Mouse (Mus musculus): Measurements from ENCODE around the gene Opn1sw. TPM values are rescaled to one million over a fixed set of nuclear protein-coding genes. Genes with fewer than 3 reads are reported as not detected.
A peak's percentile ranks its signal among the peaks of the same experiment; 100 is the strongest.

Opn1sw gene
- not detected for total RNA-seq (2021)
- long read RNA-seq, experiment 1 = 0 reads
- long read RNA-seq, experiment 2 = 0 reads

DNA sequence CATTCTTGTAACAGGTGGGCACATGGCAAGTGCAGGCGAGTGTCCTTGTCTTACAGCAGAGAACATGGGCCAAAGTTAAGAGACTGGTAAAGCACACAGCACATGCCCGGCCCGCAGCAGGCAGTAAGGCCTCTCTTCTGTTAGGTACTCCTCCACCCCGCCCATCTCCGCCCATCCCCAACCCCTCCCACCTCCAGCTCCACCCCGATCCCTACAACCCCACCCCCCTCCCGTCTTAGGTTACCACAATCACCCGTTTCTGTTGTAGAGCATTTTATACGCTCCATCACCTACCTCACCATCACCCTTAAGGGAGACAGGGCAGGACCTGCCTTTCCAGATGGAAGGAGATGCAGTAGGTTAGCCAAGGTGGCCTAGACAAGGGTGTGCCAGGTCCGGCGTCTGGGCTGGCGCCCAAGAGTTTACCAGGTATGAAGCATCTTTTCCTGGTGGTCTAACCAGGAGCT lies at the start of gene Opn1sw:
Gene Opn1sw (minus strand): TSS at position 417 of the 467 bp plus-strand sequence.
- peak; percentile 19 for DNase-seq

DNA sequence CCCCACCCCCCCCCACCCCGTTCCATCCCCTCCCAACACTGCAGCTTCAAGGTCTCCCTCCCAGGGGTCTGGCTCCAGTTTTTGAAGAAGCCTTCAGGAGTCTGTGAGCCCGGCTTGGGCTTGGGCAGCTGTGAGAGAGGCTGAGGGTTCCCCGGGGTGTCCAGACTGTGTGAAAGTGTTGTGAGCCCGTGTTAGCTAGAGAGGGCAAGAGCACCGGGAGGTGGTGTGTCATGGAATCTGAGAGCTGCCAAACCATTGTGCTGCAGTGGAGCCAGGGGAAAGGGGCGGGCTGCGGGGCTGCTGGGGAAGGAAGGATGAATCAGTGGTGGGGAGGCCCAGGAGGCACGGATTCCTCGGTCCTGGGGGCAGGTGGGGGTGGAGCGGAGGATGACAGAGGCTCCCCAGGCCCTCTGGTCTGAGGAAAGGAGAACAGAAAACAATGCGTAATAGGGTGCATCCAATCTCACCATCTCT lies 48.2 kb upstream of the Opn1sw start:
- peak; percentile 60 for DNase-seq

DNA sequence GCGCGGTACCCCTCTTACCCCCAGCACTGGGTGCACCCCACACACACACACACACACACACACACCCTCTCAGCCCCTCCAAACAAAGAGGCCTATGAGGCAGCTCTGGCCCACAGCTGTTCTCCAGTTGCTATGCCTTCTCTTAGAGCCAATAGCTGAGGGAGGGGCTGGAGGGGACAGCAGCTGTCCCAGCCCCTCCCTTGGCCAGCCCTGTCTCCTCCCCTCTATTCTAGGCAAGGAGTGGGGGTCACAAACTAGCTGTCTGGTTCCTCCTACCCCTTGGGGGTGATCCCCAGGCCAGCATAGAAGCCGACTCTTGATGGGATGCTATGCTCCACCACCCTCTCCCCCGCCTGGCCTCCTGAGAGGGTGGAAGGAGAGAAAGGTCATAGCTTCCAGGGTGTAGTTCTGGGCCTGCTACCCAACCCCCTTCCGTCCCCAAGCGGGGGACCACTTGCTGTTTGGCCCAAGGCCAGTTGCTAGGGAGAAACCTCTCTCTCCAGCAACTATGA lies 47.7 kb upstream of the Opn1sw start:
- DNase-seq = no peak

DNA sequence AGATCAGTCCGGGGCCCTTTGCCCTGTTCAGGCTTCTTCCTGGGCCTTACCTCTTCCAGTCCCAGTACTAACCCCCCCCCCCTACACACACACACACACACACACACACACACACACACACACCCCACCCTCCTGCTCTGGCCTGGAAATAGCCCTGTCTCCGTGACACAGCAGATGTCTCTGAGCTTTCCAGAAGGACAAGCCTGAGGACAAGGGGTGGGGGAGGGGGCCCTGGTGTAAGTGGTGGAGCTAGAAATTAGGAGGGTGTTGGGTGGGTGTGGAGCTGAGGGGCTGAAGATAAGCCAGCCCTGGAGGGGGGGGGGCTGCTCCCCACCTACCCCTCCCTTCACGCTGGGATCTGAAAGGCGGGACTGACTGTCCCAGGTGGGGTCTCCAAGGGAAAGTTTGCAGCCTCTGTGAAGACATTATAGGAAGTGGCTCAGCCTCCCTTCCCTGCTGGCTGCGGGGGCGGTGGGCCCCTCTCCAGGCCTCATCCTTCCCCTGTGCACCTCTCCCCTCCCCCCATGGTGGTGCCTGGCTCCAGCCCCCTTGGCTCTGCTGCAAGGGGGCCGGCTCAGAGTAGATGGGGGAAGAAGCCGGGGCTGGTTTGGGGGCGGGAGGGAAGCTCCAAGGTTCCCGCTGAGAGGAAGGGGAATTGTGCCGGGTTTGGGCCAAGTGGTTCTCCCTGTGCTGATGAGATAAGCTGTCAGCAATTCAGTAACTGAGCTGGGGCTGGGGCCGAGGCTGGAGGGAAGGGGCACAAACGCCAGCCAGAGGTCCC lies 46.8 kb upstream of the Opn1sw start:
- DNase-seq = peak; percentile 31

DNA sequence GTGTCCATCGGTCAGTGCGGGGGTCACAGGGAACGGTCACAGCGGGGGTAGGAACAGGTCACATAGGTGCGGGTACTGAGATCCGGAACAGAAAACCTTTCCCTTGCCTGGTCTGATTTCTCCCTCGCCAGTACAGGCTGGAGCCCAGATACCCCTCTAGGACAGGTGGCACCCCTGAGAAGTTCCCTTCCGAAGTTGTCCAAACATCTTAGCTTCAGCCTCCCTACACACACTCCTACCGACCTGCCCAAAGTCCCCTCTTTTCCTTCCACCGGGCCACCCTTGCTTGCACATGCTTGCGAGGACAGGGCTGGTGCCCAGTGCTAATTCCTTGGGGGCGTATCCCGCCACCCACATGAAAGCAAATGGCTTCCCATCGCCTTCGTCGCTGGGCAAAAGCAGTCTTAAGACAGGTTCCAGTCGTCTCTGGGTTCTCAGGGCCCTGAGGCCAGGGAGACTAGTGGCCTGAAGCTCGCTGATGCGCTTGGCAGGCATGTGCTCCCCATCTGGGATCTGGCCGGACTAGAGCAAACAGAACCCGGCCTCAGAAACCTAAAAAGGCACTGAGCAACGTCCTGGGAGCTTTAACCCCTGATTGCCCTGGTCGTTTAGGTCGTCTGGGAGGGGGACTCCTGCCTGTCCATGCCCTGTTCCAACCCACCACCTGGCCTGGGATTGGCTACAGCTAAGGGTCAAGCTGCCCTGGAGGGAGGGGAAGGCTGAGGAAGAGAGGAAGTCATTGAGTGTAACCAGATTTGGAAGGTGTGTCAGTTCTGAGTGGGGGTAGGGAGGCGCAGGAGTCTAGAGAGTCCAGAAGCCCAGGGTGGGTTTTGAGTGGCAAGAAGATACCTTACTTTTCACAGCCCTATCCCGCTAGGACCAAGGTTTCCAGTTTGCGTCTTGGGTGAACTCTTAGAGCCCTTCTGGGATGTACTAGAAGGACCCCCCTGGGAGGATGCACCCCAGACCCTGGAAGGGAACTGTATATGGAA lies 45.8 kb upstream of the Opn1sw start:
- no peak for DNase-seq

DNA sequence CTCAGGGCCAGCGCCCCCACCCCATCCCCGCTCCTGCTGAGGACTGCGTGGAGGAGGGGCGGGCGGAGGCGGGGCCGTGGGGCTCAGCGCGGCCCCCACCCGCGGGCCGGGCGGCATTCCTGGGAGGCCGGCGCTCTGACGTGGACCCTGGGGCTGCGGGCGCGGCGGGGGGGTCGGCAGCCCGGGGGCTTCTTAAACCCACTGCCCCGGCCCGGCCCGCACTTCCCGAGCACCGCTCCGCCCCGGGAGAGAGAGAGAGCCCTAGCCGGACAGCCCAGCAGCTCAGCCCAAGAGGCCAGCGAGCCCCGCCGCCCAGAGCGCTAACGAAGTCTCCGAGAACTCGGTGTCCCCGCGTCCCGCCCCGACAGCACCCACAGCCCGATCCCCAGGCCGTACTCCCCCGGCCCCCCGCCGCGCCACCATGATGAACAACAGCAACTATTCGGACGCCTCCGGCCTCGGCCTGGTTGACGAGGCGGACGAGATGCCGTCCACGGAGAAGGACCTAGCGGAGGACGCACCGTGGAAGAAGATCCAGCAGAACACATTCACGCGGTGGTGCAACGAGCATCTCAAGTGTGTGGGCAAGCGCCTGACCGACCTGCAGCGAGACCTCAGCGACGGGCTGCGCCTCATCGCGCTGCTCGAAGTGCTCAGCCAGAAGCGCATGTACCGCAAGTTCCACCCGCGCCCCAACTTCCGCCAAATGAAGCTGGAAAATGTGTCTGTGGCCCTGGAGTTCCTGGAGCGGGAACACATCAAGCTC lies 45.0 kb upstream of the Opn1sw start, which contains the start of gene Flnc:
Gene Flnc (plus strand): TSS at position 219 of the 766 bp plus-strand sequence.
- DNase-seq = peak; percentile 49

DNA sequence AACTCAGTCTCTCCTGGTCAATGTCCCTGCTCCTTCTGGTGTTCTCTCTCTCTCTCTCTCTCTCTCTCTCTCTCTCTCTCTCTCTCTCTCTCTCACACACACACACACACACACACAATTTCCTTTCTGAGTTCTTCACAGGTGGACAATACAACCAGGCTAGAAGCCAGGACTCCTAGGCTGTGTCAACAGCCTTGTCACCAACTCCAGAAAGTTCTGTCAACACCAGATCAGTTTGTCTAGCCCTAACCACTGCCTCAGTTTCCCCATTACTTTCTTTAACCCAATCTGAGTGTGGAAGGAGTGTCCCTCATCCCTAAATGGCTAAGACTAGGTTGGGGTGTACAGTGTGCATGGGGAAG lies 44.4 kb upstream of the Opn1sw start:
- no peak for DNase-seq

DNA sequence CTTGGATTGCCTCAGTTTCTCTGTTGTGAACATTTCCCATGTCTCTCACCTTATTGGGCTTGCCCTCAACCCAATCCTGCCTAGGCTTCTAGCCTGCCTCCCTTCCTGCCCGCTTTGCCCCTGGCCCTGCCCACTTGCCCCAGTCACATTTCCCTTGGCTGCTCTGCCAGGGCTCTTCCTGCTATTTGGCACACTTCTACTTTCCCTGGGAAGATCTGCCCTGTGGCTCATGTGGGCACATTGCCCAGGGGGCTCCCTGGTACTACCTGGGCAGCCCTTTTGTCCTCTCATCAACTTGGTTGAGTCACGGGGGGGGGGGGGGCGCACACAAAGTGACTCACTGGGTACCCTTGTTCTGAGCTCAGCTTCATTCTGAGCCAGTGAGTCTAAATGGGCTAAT lies 43.9 kb upstream of the Opn1sw start:
- no peak for DNase-seq

DNA sequence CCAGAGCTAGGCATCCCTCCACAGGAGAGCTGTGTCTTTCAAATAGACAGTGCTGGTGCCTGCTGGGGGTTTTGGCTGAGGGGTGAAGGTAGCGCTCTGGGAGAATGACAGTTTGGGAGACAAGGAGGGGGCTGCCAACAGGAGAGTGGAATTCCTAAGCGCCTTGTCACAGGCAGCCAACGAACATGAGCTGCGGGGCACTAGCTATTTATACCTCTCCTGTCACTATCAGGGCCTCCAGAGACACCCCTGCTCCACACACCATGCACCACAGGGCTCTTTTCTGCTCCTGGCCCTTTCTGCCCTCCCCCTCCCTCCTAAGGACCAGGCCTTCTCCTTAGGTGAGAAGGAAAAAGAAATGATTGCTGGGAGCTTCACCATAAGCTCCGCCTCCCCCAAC lies 43.2 kb upstream of the Opn1sw start:
- DNase-seq = no peak

DNA sequence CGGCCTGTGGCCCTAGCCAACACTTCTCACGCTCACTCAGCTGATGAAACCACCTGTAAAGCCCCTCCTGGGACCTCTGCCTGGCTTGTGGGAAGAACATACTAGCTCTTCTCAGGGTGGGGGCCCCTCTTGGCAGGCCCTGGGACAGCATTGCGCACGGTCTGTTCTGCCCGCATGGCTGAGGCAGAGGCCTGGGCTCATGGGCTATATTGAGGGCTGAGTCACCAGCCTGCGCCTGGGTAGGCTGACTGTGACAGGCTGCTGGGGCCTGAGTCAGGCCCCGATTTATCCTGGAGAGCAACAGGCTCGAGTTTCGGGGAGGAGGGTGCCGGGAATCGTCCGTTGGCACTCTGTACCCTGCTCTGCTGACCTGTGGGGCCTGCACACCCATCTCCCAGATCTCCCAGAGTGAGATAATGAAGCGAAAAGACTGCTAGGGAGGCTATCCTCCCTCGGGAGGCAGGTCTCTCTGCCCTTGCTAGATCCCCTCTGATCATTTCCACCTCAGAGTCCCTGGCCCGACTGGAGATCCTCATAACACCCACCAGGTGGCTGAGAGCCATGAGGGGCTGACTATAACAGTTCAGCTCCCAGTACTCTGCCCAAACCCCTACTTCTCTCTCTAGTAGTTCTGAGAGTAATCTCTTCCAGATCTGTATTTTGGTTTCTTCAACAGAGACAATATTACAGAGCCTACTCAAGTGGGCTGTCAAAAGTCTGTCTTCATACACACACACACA lies 42.6 kb upstream of the Opn1sw start:
- DNase-seq = no peak

DNA sequence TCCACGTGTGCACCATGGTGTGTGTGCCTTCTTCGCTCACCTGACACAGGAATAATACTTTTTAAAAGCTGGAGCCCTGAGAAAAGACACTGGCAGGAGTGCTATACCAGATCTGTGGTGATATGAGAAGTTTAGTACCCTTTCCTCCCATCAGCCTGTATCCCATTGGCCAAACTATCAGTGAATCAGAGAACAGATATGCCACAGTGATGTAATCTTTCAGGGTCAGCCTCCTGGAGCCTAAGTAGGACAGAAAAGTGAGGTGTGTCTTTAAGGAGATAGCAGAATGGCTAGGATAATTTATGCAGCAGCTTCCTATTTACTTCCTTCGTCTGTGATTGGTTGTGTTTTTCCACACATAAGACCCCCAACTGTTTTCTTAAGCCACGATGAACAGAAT lies 39.9 kb upstream of the Opn1sw start:
- no peak for DNase-seq

DNA sequence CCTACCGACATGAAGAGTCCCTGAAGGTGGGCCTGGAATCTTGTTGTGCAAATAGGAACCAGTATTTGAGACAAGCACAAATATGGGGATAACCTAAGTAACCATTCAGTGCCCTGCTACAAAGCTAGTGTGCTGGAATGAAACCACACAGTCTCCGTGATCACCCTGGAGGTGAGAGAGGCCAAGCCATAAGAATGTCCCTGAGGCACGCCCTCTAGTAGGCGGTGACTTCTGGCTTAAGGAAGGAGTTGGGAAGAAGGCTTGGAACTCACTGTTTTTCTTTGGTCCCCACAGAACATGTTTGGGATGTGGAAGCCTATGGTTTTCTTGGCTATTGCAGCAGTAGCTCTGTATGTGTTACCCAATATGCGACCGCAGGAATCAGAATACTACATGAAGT lies 38.1 kb upstream of the Opn1sw start:
- DNase-seq = no peak

DNA sequence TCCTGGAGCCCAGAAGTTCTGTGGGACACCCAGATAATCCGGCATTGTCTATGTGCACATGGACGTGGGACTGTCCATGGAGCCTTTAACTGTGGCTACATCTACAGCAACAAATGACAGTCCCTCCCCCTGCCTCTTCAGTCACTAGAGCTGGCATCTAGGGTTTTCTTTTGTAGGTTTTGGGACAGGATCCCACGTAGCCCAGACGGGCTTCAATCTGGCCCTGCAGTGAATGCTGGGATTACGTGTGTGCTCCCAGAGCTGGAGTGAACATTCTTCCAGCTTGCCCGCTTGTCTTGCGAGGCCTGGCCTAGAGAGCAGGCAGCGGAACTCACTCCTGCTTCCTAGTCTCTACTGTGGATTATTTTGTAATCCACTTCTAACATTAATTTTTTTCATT lies 36.9 kb upstream of the Opn1sw start:
- no peak for DNase-seq

DNA sequence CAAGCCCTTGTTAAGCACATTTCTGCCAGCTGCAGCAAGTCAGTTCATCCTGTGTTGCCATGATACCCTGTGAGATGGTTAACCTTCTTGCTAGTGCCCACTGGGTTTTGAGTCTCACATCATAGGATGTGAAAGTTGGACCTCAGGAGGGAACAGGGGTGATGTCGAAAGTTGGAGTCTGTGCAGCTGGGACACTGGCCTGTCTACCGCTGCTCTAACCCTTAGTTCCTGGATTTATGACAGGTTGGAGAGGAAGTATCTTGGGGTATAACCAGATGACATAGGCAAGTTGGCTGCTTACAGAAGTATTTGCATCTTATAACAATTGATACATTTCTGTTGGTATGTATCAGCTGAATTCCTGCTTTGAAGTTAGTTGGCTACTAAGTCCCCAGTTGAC lies 32.3 kb upstream of the Opn1sw start:
- DNase-seq = no peak

DNA sequence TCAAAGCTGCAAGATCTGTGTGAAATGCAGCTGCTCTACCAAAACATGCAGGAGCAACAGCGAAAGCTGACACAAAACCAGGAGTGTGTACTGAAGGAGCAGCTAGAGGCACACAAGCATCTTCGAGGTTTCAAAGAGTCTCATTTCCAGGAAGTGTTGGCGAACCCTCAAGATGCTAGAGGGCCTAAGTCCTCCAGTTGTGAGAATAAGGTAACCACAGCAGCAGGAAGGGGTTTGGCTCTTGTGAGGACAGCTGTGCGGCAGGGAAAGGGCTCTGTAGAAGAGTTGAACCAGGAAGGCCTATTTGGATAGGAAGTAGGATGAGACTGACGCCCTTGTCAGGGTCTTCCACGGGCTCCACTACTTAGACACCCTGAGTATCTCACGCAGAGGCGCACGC lies 27.2 kb upstream of the Opn1sw start:
- DNase-seq = no peak

DNA sequence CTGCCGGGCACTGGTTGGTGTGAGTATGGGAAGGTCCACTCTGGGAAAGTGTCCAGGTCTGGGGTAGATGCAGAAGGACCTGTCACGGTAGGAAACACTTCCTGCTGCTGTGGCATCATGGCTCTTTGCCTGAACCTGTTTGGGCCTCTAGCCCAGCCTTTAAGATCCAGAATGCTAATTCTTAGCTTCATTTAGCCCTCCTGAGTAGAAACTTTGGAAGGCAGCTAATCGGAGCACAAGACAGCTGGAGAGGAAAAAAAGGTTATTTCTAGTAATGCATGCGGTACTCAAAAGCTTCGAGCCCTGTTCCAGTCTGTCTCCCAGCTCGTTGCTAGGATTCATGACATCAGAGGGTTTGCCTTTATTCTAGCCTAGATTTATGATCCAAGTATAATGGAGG lies 18.1 kb upstream of the Opn1sw start:
- DNase-seq = no peak

DNA sequence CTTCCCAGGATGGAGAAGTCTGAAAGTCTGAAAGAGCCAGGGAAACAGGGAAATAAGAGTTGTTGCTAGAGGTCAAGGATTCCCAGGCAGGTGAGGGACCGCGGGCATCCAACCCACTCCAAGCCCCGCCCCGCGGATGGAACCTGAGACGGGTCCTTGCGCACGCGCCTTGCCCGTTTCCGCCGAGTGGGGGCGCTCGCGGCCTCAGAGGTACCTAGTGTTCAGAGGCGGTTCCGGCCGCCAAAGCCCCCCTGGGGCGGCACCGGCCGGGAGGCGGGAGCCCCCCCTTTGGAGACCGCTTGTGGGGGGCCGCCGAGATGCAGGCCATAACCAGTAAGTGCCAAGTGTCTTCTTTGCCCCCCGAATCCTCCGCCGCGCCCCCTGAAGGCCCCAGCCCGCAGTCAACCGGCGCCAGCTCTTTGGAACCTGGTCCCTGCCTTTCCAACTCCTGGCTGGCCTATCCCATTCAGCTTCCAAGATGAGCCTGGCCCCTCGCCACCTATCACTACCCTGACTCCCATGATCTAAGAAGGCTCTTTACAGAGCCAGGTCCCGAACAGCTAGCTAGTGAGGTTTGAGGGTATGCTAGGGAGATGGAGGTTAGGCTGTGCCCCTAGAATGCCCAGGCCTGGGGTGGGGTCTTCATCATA lies 14.6 kb upstream of the Opn1sw start:
- peak; percentile 33 for DNase-seq

DNA sequence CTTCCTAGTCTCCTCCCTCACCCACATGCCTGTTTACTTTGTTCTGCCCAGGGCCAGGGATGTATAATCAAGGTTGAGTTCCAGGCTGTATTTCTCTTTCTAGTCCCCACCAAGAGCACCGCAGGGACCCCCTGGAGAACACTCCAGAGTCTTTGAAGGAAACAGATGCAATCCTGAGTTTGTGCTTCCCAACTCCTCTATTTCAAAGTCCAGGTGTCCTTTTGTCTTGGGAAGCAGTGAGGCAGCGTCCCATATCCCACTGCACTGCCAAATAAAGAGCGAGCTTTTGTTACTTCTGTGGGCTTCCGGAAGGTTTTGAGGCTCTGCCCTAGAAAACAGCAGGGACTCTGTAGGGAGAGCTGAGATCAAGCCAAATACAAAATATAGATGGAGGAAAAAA lies 11.6 kb upstream of the Opn1sw start:
- DNase-seq = no peak

DNA sequence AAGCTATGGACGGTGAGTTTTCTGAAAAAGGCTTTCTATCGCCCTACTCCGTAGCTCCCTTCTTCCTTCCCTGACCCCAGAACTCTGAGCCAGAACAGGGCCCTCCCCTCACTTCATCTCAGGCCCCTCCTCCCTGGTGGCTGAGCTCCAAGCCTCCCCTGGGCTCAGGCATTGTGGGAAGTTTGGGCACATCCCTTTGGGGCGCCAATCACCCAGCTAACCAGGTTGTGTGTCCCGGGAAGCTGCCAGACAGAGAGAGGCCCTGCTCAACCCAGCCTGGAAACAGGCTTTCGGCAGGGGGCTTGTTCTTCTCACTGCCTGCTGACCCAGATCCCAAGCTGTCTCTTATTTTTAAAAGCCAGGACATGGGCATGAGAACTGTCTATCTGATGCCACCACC lies 9.3 kb upstream of the Opn1sw start:
- DNase-seq = no peak

DNA sequence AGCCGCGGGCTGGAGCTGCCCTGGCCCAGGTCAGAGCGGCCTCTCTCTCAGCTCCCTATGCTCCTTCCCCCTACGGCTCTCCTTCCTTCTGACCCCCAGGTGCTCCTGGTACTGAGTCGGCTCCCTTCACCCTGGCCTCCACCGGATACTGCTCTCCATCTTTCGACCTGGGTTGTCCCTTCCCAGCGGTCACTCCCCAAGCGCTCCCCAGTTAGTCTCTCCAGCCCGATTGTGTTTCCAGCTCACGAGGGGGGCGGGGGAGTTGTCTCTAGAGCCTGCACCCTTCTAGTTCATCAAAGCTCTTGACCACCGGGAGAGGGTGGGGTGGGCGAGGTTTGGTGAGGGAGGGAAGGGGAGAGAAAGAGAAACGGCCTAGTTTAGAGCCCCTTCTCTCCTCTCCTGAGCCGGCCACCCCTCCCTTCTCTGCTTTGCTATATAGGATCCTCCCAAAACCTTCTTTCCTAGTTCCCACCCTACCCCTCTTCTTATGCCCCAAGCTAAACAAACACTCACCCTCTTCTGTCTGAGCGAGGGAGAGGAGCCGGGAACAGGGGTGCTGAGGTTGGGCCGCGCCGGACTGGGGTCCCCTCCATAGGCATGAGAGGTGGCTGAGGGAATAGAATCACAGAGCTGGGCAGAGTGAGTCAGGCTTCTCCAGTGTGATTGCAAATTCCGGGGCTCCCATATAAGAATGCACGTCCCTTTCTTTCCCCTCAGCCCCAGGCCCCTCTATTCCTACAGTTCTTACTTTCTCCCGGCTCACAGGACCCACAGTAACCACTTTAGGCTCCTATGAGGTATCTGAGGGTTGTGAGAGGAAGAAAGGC lies 8.7 kb upstream of the Opn1sw start:
- peak; percentile 13 for DNase-seq

Data from adrenal gland, postnatal 10 days (tissue).